Mouse (Mus musculus) v-Abl transformed pro-B cells (cell line): ENCODE measurements at regions not wholly inside any gene's neighbourhood (a gene's known extent, or its start where the extent isn't known, plus 50 kb on each side); places are given as distances from the start of the nearest gene placed in this dataset.

Experiments
- in situ Hi-C, 2 experiments: fragments of 400-800 bp; cut with MboI; formaldehyde crosslinking; loops; one replicate each; pipeline ENCODE4 v1.15.1; 2025; ENCODE audit not compliant: unreplicated experiment in 2 of 2

DNA sequence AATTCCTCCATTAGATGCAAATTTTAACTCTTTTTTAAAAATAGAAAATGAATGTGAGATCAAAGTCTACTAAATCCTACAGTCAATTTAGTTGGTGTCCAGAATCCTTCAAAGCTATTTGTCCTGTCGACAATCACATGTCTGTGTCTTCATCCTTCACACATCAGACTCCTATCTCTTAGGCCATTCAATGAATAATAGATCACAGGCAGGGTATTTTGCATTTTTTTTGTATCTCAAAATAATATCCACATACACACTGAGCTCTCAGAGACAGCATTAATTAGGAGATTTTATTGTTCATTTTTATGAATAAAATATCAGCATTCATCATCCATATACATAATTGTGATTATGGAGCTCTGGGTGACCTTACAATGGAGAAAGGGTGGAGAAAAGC, 427.2 kb downstream of the Hao1 start:
- in situ Hi-C loops: no loop called here

- in situ Hi-C loops: no loop called here
Observed at GRCm38 (mm10) chr2:134107286-134107685, 446.9 kb downstream of the Hao1 start.

- in situ Hi-C loops: loop anchor here in 1 of 2 experiments (25.0 kb wide), 1 partner anchor 1076 kb away; no protein-coding TSS in a partner anchor
Observed at GRCm38 (mm10) chr2:134088374-134088773, 465.8 kb downstream of the Hao1 start.

DNA sequence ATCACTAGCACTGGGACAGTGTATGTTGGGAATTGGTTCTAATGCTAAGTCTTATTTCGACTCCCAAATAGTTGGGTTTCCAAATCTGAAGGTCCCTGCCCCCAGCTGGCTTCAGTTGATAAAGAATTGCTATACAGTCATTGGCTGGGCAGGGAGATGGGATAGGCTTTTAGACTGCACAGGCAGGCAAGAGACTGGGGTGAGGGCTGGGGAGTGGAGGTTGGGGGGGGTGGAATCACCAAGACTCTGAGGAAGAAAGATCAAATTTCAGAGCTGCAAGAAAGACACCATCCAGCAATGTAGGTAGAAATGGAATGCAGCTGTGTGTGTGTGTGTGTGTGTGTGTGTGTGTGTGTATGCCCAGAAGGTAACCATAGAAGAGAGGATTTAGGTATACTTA, 474.0 kb downstream of the Hao1 start:
- in situ Hi-C loops: loop anchor here in 1 of 2 experiments (25.0 kb wide), 1 partner anchor 1068 kb away; no protein-coding TSS in a partner anchor

- in situ Hi-C loops: loop anchor here in 1 of 2 experiments (25.0 kb wide), 1 partner anchor 1066 kb away; no protein-coding TSS in a partner anchor
Observed at GRCm38 (mm10) chr2:134077953-134078352, 476.2 kb downstream of the Hao1 start.

DNA sequence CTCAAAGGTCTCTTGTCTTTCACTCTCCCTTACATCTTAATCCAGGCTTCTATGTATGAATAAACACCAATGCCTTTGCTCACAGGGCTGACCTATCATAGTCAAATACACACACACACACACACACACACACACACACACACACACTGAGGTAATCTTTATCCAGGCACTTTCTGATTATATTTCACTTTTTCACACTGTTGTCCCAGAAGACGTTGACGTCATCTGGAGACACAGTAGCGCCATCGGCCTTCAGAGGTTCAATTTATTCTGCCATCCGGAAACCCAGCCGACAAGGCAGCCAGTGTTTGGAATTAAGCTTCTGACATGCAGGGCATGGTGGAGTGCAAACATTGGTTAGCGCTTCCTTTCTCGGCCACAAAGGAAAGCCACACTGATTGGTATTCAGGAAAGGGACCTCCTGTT, 486.2 kb downstream of the Hao1 start:
- in situ Hi-C loops: no loop called here

- in situ Hi-C loops: no loop called here
Observed at GRCm38 (mm10) chr2:134067404-134067803, 486.8 kb downstream of the Hao1 start.

DNA sequence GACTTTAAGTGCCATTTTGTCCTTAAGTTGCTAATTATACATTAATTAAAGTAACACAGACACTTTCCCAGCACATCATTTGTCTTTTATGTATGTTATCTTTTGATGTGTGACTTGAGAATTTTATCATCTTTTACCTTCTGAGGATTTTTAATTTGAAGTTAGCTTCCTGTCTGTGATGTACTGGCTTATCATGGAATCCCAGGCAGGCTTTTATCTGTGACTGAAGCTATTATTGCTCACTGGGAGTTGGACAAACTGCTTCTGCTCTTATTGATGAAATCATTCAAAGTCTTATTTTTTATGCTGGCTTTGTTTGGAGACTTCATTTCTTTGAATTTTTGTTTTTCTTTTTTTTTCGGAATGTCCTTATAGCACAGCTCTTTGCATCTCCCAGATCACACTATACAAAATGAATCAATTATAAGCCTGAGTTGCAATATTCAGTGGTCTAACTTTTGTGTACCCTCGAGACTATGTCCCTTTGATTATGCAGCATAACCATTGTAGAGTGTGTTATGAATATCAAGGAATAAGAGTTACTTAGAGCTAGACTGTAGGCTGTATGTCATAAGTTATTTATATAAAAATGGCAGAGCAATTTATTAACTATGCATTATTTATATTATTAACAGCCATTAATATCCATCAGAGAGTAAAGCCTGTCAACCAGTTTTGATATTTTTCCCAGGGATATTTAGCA, 494.1 kb downstream of the Hao1 start:
- in situ Hi-C loops: no loop called here

GRCm38 (mm10) chr2:134036359-134036874, 484.5 kb downstream of the Bmp2 start:
- in situ Hi-C loops: no loop called here

- in situ Hi-C loops: no loop called here
Observed at GRCm38 (mm10) chr2:134029631-134030414, 477.9 kb downstream of the Bmp2 start.

DNA sequence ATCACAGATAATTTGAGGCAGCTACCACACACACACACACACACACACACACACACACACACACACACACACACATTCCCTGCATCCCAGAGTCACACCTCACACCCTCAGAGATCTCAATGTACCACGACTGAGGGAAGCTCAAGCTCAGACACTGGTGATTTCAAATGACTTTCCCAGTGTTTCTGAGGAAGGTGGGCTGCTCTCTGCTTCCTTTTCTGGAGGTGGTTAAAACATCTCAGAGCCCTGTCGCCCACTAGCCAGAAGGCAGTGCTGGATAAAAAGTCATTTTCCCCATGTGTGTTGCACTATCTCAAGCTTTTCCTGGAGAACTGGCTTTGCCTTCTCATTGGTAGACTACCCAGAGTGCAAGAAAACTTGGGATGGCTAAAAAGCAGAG, 477.2 kb downstream of the Bmp2 start:
- in situ Hi-C loops: no loop called here

DNA sequence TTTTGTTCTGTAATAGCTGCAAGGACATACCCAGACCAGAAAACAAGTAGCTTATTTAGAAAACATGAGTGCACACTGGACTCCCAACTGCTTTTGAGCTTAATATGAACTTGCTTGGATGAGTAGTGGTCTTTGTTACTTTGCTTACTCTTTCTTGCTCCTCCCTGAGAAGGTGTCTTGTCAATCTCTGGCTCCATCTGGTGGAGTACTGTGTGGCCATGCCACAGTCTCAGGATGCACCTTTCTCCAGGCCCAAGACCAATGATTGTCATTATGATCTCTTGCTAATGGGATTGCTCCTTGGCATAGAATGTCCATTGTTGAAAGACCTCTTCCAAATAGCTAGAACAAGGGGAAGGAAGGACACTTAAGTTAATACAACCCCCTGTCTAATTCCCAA, 465.1 kb downstream of the Bmp2 start:
- in situ Hi-C loops: no loop called here

DNA sequence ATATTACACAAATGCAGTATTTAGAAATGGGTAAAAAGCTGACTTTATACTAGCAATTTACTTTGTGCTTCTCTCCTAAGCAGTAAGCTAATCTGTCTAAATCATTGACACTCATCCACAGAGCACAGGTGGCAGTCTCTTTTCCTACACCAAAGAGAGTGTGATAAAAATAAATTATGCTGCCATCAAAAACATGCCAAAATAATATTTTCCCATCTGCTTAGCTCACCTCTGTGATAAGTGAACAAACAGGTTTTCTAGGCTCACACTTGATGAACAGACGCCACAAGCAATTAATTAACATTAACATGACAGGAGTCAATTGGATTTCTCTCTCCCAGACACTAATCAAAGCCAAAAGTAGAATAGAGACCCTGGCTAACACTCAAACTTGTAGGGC, 451.2 kb downstream of the Bmp2 start:
- in situ Hi-C loops: no loop called here

DNA sequence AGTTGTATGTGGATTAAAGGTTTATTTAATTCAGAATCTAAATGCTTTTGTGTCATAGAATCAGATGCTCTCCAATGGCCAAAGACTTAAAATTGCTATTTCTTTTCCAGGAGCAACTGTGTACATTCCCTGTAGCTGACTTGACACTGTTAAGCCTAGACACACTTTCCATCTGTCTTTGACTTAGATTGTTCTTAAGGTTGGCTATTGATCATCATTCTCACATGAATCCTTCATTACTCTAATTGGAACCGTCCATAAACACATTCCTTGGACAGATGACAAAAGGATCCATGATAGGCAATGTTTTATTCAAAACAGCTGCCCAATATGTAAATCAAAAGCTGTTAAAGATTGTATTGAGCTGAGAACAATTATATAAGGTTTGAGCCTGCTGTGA, 442.8 kb downstream of the Bmp2 start:
- in situ Hi-C loops: no loop called here

DNA sequence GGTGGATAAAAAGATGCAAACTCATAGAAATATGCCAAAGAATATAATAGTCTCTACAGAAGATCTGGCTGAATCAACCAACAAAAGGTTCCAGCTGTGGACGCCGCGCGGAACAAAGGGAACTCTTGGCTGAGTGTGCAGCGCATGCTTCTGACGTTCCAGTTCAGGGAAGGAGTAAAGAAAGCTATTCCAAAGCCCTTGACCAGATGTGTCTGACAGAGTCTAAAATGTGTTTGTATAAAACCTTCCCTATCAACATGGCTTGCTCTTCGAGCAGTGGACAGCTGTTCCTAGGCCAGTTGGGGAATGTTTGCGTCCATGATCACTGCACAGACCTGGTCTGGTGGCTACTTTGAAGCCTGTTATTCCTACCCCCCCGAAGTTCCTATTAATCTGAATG, 442.4 kb downstream of the Bmp2 start:
- in situ Hi-C loops: no loop called here

DNA sequence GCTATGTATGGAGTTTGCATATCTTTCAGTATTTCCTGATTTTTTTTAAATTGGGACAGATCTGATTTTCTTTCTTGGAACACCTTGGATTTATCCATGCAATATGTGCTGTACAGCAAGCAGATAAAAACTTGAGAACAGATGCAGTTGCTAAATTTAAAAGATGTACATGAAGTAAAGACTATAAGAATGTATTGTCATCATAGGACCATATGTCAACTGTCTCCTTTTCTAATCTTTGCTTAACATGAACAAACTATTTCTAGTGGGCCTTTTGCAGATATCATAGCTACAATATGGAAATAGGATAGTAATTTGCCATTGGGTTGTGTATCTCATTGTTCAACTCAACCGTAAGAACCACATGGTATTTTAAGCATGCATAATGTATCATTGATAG, 435.7 kb downstream of the Bmp2 start:
- in situ Hi-C loops: no loop called here
